Mouse (Mus musculus): ENCODE results near the gene Prps2.

GRCm38 (mm10) chrX:167330993-167331392 lies 51.6 kb downstream of the Prps2 start:
- TF ChIP-seq CTCF (IDR thresholded peaks at IDR 0.05; ENCODE audit: control insufficient read depth, insufficient read depth, insufficient read length) (no peak), MYOD1 (IDR thresholded peaks at IDR 0.05; ENCODE audit: control insufficient read depth, insufficient read length, low read depth) (no peak), MAX (IDR thresholded peaks at IDR 0.05) (no peak), MYOG (IDR thresholded peaks at IDR 0.05; ENCODE audit: control insufficient read depth, extremely low read depth, insufficient read length) (no peak), CEBPB (IDR thresholded peaks at IDR 0.05; ENCODE audit: low read depth) (no peak), USF1 (IDR thresholded peaks at IDR 0.05; ENCODE audit: low read depth) (no peak), FOSL1 (IDR thresholded peaks at IDR 0.05; ENCODE audit: insufficient read depth, low read length, poor library complexity, severe bottlenecking) (no peak)
